13 mouse cellular contexts compared by ENCODE assay signal in the genomic region with DNA sequence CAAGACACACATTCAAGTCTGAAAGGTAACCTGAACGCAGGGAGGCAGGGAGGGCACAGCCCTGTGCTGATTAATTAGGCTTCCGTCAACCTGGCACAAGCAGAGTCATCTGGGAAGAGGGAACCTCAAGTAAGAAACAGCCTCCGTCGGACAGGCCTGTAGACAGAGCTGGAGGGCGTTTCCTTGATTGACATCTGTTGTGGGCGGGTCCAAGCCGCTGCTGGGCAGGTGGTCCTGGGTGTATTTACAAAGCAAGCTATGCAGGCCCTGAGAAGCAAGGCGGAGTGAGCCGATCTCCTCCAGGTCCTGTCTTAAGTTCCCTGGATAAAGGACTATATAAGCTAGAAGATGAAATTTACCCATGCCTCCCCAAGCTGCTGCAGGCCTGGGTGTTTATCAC.
A peak's percentile ranks its signal among the peaks of the same experiment; 100 is the strongest.
DNase-seq lines count a peak whose midpoint lies in the region; ATAC-seq and TF ChIP-seq lines count a peak whose summit lies in the region.
"Had no signal": no experiment of that assay in that cellular context is flagged by ENCODE, and none has a peak within 500 bp of the region (broad histone marks: within the 10 kb centered on the region; RNA-seq: fewer than 3 reads in every experiment).

No protein-coding gene starts in this region.

- TF ChIP-seq POLR2A in heart, adult 2 months (IDR thresholded peaks at IDR 0.05; ENCODE audit: insufficient read depth, low read depth, low read length), result no peak

- H3K9ac ChIP-seq in heart, adult 2 months (ENCODE audit: low read depth, low read length), result no peak overlapping the region
- no peak overlapping the region for H3K9ac ChIP-seq in limb, embryonic 11.5 days (ENCODE audit: low read length)
- H3K9ac ChIP-seq in embryonic facial prominence, embryonic 11.5 days (replicated peaks; ENCODE audit: low read length), result no peak overlapping the region
- no peak overlapping the region for H3K9ac ChIP-seq in stomach, embryonic 14.5 days (replicated peaks; ENCODE audit: low read depth, low read length)
- no peak overlapping the region for H3K9ac ChIP-seq in liver, embryonic 12.5 days

- peak overlapping the region; percentile 40 for H3K27ac ChIP-seq in heart, adult 2 months
- H3K27ac ChIP-seq in limb, embryonic 11.5 days (replicated peaks; ENCODE audit: low read depth, low read length), result no peak overlapping the region
- H3K27ac ChIP-seq in limb, embryonic 10.5 days, result no peak overlapping the region
- H3K27ac ChIP-seq in embryonic facial prominence, embryonic 11.5 days (replicated peaks; ENCODE audit: low read depth, low read length), result no peak overlapping the region
- H3K27ac ChIP-seq in stomach, embryonic 14.5 days (ENCODE audit: low read length), result no peak overlapping the region
- no peak overlapping the region for H3K27ac ChIP-seq in liver, embryonic 12.5 days

- H3K36me3 ChIP-seq in heart, adult 2 months (ENCODE audit: control insufficient read depth, insufficient read depth, low read length), result peaks cover 10% of the 10 kb centered on the region
- H3K36me3 ChIP-seq in limb, embryonic 11.5 days (ENCODE audit: control insufficient read depth, insufficient read depth, low read length), result peaks cover 46% of the 10 kb centered on the region
- peaks cover 100% of the 10 kb centered on the region for H3K36me3 ChIP-seq in limb, embryonic 10.5 days
- peaks cover 11% of the 10 kb centered on the region for H3K36me3 ChIP-seq in embryonic facial prominence, embryonic 11.5 days (replicated peaks; ENCODE audit: control insufficient read depth, insufficient read depth, low read depth, low read length)
- peaks cover 77% of the 10 kb centered on the region for H3K36me3 ChIP-seq in stomach, embryonic 14.5 days (ENCODE audit: control insufficient read depth, insufficient read depth, low read length)
- peaks cover 100% of the 10 kb centered on the region for H3K36me3 ChIP-seq in liver, embryonic 12.5 days

- no peak overlapping the region for H3K4me3 ChIP-seq in heart, adult 2 months
- no peak overlapping the region for H3K4me3 ChIP-seq in limb, embryonic 11.5 days (ENCODE audit: low read depth, low read length)
- H3K4me3 ChIP-seq in limb, embryonic 10.5 days, result no peak overlapping the region
- H3K4me3 ChIP-seq in embryonic facial prominence, embryonic 11.5 days (ENCODE audit: low read depth, low read length), result no peak overlapping the region
- no peak overlapping the region for H3K4me3 ChIP-seq in stomach, embryonic 14.5 days (ENCODE audit: low read depth, low read length)
- H3K4me3 ChIP-seq in liver, embryonic 12.5 days, result no peak overlapping the region

- peaks cover 7% of the 10 kb centered on the region for H3K4me1 ChIP-seq in heart, adult 2 months (ENCODE audit: control insufficient read depth, insufficient read depth, low read length)
- H3K4me1 ChIP-seq in limb, embryonic 11.5 days (ENCODE audit: control insufficient read depth, insufficient read depth, low read length), result no peaks in the 10 kb centered on the region
- H3K4me1 ChIP-seq in limb, embryonic 10.5 days, result no peaks in the 10 kb centered on the region
- no peaks in the 10 kb centered on the region for H3K4me1 ChIP-seq in embryonic facial prominence, embryonic 11.5 days (ENCODE audit: control insufficient read depth, insufficient read depth, low read length)
- 0 out of 2 replicates have a peak, but pooled peaks cover 2% of the 10 kb centered on the region for H3K4me1 ChIP-seq in stomach, embryonic 14.5 days (ENCODE audit: control insufficient read depth, insufficient read depth, low read length)
- no peaks in the 10 kb centered on the region for H3K4me1 ChIP-seq in liver, embryonic 12.5 days

- DNase-seq in heart, adult 2 months, result no peak
- no peak for DNase-seq in heart, adult 18-20 months
- peak; percentile 47 for DNase-seq in limb, embryonic 11.5 days (ENCODE audit: low spot score)
- no peak for DNase-seq in limb, embryonic 10.5 days (ENCODE audit: low spot score)
- peak; percentile 53 for DNase-seq in embryonic facial prominence, embryonic 11.5 days (ENCODE audit: low spot score)
- DNase-seq in layer of hippocampus, postnatal 10 days (ENCODE audit: low spot score in 2 of 2), result no peak
- DNase-seq: cerebellum, adult 8-10 months; left cerebral cortex, postnatal 4 days; midbrain, embryonic 14.5 days; thymus, postnatal 36 days had no signal

- H3K9me3 ChIP-seq in limb, embryonic 11.5 days (ENCODE audit: control insufficient read depth, low read length), result no peaks in the 10 kb centered on the region
- H3K9me3 ChIP-seq in limb, embryonic 10.5 days (replicated peaks), result no peaks in the 10 kb centered on the region
- H3K9me3 ChIP-seq in embryonic facial prominence, embryonic 11.5 days (replicated peaks; ENCODE audit: control insufficient read depth, low read length), result no peaks in the 10 kb centered on the region
- H3K9me3 ChIP-seq in stomach, embryonic 14.5 days (ENCODE audit: control insufficient read depth, low read depth, low read length), result no peaks in the 10 kb centered on the region
- no peaks in the 10 kb centered on the region for H3K9me3 ChIP-seq in liver, embryonic 12.5 days (replicated peaks)

- TF ChIP-seq EP300 in heart, adult 2 months (IDR thresholded peaks at IDR 0.05; ENCODE audit: insufficient read depth, low read depth, low read length), result no peak

- intact Hi-C loops in heart, adult 2 months (cut with DNase I), result no loop called here

- no peak for ATAC-seq in limb, embryonic 11.5 days (ENCODE audit: insufficient number of reproducible peaks, low FRiP score, low TSS enrichment, low read depth)
- ATAC-seq in embryonic facial prominence, embryonic 11.5 days (replicated peaks; ENCODE audit: insufficient number of reproducible peaks, low FRiP score, low TSS enrichment, low read depth), result no peak
- peak; percentile 46; the same call in 1 of the 2 replicates for ATAC-seq in stomach, embryonic 14.5 days (ENCODE audit: insufficient number of reproducible peaks, insufficient read depth, low FRiP score, low read depth)
- ATAC-seq in liver, embryonic 12.5 days, result no peak
- ATAC-seq: lung, postnatal 0 days had no signal

- 86% methylated on average over 9 of the region's 9 CpGs for WGBS in heart, adult 2 months
- 76% methylated on average over 9 of the region's 9 CpGs for WGBS in limb, embryonic 11.5 days
- 83% methylated on average over 9 of the region's 9 CpGs for WGBS in limb, embryonic 10.5 days
- 57% methylated on average over 9 of the region's 9 CpGs for WGBS in embryonic facial prominence, embryonic 11.5 days
- WGBS in stomach, embryonic 14.5 days, result 55% methylated on average over 9 of the region's 9 CpGs
- 82% methylated on average over 9 of the region's 9 CpGs for WGBS in liver, embryonic 12.5 days (ENCODE audit: insufficient replicate concordance)

- no peaks in the 10 kb centered on the region for H3K79me2 ChIP-seq in heart, adult 2 months (replicated peaks; ENCODE audit: control insufficient read depth, insufficient read depth, low read length)

- TF ChIP-seq CTCF in heart, adult 2 months (IDR thresholded peaks at IDR 0.05), result no peak

- no peak overlapping the region for H3K4me2 ChIP-seq in limb, embryonic 11.5 days (ENCODE audit: low read depth, severe bottlenecking)
- H3K4me2 ChIP-seq in embryonic facial prominence, embryonic 11.5 days (ENCODE audit: low read depth, low read length), result no peak overlapping the region
- no peak overlapping the region for H3K4me2 ChIP-seq in stomach, embryonic 14.5 days (replicated peaks; ENCODE audit: low read depth, low read length)
- no peak overlapping the region for H3K4me2 ChIP-seq in liver, embryonic 12.5 days

- no peaks in the 10 kb centered on the region for H3K27me3 ChIP-seq in heart, adult 2 months (ENCODE audit: control insufficient read depth, insufficient read depth, low read length)
- no peaks in the 10 kb centered on the region for H3K27me3 ChIP-seq in limb, embryonic 11.5 days (ENCODE audit: control insufficient read depth, insufficient read depth, low read length)
- no peaks in the 10 kb centered on the region for H3K27me3 ChIP-seq in limb, embryonic 10.5 days (ENCODE audit: low read depth, poor library complexity, severe bottlenecking)
- no peaks in the 10 kb centered on the region for H3K27me3 ChIP-seq in embryonic facial prominence, embryonic 11.5 days (ENCODE audit: control insufficient read depth, insufficient read depth, low read length)
- H3K27me3 ChIP-seq in stomach, embryonic 14.5 days (ENCODE audit: control insufficient read depth, insufficient read depth, low read length), result no peaks in the 10 kb centered on the region
- no peaks in the 10 kb centered on the region for H3K27me3 ChIP-seq in liver, embryonic 12.5 days (replicated peaks)

Comparison
In these comparisons a context has a peak if more than half of its experiments do, and no peak if none do; other contexts are left out.
1. DNase-seq: peak in limb, embryonic 11.5 days (single experiment) and embryonic facial prominence, embryonic 11.5 days (single experiment); none in heart, adult 2 months (0 of 2), heart, adult 18-20 months (0 of 2), limb, embryonic 10.5 days (single experiment) and layer of hippocampus, postnatal 10 days (0 of 2).